Mouse (Mus musculus) fat pad, adult 2 months (tissue): ENCODE data around the gene Ankrd31.
A peak's percentile ranks its signal among the peaks of the same experiment; 100 is the strongest.
"Not testable (repeated sequence)": the region's sequence is repeated elsewhere in the genome, so short reads cannot be mapped to it uniquely, and the experiment has no call there.

Source experiments
- DNase-seq: peaks from one replicate; pipeline ENCODE4 v3.0.0-alpha.2; 2011; ENCODE audit warnings: low read depth, low spot score; ENCODE audit errors: extremely low read depth

Ankrd31 gene

DNA sequence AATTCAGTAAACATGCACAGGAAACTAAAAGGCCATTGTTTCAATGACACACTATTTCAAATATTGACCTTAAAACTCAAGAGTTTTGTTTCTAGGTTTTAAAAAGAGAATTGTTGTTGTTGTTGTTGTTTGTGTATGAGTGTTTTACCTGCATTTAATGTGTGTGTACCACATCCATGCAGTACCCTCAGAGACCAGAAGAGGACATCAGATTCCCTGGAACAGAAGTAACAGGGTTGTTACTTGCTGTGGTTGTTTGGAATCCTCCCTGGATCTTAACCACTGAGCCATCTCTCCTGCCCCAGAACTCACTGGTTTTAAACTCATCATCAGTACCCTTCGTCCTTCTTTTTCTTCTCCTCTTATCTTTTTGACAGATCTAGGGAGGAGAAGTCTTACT, 105.2 kb downstream of the Ankrd31 start:
- DNase-seq = no peak

DNA sequence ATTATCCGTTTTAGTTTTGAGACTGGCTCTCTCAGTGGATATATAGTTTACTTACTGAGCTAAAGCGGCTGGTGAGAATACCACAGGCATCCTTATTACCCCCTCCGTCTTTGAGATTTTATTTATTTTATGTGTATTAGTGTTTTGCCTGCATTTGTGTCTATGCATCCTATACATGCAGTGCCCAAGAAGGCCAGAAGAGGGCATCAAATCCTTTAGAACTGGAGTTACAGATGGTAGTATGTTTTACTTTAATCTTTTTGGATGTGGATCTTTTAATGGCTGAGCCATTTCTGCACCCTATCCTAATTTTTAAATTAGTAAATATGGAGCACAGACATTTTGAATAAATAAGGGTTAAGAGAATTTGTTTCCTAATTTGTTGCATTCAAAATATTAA, 107.1 kb downstream of the Ankrd31 start:
- no peak for DNase-seq

DNA sequence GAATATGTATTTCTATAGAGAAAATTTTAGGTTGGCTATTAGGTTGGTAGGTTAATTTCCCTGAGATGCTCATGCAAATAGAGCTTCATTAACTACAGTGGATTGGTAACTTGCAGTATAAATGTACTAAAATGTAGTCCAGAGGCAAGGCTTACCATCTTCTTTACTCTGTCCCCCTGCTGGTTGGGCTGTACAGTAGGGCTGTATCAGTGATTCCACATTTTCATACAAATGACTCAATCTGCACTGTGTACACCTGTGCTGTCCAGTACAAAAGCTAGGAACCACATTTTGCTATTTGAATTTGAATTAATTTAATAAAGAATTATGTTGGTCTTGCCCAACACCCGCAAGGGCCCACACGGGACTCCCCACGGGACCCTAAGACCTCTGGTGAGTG, 111.1 kb downstream of the Ankrd31 start:
- no peak for DNase-seq

DNA sequence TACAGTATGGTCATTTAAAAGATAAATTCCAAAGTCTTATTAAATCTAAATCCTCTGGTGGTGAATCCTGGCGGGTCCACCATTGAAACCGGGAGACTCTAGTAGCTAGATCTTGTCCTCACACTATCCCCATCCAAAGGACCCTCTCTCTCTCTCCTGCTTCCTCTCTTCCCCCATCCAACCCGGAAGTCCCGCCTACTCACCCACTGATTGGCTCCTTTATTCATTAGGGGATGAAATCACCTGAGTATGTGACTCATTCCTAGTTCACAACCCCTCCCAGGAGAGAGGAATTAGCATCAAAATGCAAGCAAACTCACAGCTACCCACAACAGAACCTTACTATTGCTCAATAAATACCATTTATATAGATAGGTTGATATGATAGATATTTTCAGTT, 122.7 kb downstream of the Ankrd31 start:
- no peak for DNase-seq

DNA sequence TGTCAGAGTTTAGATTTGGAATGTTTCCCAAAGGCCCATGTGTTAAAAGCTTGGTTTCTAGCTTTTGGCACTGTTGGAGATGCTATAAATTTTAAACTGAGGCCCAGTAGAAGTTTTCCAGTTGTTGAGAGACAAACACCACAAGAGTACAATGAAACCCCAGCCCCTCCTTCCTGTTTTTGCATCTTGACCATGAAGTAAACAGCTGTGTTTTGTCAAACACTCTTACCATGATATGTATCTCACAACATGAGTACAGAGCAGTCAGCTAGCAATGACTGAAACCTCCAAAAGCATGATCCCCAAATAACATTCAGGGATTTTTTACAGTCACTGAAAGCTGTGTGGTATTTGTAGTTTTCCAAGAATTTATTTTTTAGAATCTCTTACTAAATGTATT, 126.0 kb downstream of the Ankrd31 start:
- no peak for DNase-seq

DNA sequence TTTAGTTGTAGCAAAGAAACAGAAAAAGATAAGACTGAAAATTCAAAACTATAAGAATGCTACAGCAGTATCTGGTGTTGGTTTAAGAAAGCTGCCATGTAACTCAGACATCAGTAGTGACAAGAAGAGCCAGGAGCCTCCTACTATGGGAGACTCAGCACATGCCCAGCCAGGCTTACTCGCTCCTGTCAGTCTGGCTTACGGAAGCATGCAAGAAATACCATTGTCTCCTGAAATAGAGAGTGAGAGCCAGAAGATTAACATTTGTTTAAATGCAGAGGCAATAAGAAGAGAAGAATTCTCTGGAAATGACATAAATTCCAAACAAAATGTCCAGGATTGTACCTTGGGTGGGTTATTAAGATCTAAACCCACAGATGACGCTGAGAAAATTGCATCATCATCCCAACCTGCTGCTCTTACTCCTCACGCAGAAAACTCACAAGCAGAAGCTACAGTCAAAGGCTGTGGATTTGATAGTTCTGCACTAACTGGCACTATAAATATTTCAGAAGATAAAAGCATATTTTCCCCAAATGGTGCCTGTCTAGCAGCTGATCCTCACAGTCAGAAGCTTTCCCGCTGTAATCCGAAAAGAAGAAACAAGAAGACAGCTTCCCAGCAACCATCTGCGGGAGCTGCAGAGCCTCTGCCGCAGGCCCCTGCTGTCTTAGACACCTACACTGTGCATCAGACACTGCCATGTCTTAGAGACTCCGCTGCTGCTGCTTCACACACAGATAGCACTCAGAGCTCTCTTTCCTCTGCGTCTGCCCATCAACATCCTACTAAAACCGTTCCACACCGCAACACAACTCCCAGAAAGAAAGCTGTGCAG, 130.4 kb downstream of the Ankrd31 start:
- DNase-seq = no peak

DNA sequence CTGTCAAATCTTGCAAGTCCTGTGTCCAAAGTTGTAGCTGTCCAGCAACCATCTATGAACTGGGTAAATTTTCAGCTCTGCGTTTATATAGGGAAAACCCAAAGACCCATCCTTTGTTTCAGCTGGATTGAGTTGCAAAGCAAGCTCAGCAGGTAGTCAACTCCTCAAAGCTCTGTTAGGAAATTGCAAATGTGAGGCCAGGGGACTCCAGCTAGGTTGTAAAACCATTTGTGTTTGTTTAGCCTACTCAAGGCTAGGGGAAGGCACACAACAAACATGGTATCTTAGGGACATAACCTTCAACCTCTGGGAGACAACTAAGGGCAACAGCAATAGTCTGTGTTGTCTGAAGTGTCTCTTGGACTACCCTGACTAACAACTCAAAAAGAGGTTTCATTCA, 136.5 kb downstream of the Ankrd31 start:
- DNase-seq = no peak

DNA sequence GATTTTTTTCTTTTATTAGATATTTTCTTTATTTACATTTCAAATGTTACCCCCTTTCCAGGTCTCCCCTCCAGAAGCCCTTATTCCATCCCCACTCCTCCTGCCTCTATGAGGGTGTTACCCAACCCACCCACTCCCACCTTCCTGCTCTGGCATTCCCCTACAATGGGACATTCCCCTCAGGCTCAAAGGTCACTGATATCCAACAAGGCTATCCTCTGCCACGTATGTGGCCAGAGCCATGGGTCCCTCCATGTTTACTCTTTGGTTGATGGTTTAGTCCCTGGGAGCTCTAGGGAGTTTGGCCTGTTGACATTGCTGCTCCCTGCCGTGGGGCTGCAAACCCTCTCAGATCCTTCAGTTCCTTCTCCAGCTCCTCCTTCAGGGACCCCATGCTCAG, 141.9 kb downstream of the Ankrd31 start:
- no peak for DNase-seq

DNA sequence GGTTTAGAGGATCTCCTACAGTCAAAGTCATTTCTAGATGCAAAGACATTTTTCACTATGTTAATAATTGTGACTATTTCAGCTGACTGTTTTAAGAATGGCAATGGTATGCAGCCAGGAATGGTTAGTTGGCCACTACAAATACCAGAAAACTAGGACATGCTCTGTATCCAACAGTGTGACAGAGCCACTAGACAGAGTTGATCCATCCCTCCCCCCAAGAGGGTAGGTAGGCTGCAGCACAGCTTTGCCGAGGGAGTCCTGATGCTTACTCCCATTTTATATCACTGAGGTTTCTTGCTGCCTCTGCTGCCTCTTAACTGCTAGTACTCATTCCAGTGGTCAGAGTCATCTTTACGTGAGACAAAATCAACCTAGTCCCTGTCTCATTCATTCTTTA, 147.1 kb downstream of the Ankrd31 start:
- no peak for DNase-seq

DNA sequence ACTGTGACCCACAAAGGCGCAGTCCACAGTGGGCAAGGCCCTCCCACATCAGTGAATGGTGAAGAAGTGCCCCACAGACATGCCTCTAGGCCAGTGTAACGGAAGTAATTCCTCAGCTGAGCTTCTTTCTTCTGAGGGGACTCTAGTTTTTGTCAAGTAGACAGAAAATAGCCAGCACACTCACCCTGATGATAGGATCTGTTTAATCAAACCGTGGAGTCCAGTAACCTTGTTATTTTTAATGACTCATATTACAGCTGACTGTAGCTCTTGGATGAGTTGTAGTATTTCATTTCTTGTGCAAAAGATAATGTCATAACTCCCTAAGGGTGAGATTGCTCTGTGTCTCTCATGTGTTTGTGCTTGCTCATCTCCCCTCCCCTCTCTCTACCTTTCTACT, 158.6 kb downstream of the Ankrd31 start:
- peak; percentile 68 for DNase-seq

DNA sequence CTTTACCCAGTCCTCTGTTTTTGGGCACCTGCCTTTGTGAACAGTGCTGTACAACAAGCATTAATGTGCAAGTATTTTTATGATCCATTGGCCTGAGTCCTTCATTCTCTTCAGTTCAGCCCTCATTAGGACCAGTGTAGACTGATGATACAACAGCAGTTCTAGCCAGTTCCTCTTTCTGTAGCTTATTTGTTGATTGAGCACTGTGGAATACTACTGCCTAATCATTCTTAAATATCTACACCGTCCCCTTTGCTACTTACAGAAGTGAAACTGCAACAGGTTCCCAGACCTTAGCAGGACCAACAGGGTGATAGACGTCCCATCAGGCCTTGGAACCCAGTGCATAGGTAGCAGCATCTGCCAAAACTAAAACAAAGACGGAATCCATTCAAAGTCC, 163.1 kb downstream of the Ankrd31 start:
- no peak for DNase-seq

DNA sequence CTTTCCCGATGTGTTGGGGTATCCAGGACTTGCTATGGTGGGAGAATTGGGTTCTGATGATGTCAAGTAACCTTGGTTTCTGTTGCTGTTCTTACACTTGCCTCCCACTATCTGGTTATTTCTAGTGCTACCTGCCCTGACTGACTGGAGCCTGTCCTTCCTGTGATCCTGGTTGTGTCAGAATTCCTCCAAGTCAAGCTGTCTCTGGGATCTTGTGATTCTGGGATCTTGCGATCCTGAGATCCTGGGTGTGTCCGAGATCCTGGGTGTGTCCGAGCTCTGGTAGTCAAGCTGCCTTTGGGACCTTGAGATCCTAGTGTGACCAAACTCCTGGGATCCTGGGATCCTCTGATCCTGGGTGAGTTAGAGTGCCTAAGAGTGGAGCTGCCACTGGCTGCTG, 175.1 kb downstream of the Ankrd31 start:
- not testable (repeated sequence) for DNase-seq

DNA sequence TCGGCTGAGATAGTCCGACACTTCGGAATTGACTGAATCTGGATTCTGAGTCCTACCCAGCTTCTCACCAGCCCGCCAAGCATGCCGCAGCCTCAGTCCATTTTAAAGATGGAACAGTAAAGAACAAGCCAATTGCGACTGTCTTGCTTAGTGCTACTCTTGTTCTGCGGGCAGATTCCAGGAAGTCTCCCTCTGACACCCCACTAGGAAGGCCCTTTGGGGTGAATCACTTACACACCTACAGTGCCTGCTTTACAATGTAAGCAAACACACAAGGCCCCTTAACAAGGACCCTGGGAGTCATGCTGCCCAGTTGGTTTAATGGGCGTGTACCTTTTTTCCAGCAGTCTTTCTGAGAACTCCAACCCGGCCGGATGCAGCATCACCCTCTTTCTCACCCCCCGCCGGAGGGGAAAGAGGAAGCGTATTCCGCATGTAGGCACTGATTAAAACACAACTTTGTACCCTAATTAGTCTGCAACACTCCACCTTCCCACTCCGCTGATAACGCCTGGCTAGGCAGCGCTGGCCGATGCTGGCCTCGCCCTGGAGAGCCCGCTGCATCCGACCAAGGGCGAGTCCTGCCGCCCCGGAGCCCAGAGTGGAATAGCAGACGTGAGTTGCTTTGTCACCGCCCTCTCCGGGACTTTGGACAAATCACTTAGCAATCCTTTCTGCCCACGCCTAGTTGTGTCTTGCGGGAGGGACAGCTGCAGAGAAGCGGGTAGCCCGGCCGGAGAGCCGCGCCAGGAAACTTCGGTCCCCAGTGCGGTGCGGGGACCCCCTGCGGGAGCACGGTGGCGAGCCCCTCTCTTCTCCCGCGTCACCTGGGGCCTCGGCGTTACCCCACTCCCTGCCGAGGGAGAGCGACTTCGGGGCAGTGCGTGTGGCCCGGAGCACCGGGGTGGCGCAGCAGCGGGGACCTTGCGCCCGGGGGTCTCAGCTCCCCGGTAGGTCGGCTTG, 176.2 kb downstream of the Ankrd31 start, which contains the start of gene Gcnt4:
TSS of gene Gcnt4 (plus strand) at position 691 of the 963 bp plus-strand sequence.
- DNase-seq = no peak

DNA sequence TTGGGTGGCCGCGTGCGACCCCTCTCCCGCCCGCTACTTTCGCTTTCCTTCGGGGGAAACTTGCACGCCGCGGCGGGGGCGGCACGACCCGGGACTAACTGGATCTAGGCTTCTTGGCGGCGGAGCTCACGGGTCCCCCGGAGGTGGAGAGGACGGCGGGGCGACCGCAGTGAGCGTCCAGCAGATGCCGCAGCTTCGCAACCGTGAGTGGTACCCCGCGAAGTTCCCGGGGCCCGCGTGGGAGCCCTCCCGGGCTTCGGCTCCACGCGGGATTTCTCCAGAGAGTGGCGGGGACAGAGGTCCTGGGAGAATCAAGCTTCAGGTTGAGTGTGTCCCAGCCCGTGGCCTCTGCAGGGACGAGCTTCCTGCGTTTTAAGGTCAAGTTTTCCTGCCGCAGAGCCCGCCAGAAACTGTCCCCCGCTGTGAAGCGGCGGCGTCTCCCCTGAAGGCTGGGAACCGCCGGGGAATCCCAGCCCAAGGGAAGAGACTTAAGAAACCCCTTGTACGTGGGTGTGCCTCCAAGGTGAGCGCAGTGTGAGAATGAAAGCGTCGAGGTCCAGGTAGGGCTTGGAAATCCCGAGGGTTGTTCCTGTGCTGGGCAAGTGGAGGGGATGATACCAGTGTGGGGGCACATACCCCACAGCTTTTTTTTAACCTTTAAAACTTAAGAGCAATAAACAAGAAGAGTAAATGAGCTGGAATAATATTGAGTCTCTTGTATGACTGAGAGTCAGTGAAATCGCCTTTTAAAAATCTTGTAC, 177.1 kb downstream of the Ankrd31 start:
- DNase-seq = no peak

DNA sequence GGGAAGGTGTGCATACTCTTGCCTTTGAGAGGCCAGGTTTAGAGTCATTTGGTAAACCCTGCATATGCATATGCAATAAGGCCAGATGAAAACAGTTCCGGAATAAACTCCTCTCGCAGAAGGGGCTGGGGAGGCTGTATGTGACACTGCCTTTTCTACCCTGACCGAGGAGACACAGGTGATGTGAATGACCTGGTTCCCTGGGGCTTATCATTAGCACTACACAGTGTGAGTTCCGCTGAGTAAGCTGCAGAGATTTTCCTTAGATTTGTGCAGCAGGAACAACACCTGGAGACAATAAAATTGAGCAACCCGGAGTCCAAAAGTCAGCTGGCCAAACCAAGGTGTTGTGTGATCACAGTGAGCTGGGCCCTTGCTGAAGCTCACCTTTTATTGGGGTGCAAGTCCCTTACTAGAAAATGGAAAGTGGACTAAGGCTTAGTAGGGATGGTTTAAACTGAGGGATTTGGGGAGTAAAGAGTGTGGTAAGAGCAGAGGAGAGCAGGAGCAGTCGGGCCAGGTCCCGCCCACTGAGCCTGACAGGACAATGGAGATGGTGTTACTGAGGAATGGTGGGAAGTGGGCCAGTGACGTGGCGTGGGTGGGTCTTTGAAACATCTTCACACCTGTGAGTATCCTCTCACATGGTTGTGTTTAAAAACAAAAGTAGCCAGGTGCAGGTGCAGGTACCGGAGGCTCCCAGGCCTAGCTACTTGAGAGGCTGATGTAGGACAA, 178.1 kb downstream of the Ankrd31 start:
- no peak for DNase-seq

DNA sequence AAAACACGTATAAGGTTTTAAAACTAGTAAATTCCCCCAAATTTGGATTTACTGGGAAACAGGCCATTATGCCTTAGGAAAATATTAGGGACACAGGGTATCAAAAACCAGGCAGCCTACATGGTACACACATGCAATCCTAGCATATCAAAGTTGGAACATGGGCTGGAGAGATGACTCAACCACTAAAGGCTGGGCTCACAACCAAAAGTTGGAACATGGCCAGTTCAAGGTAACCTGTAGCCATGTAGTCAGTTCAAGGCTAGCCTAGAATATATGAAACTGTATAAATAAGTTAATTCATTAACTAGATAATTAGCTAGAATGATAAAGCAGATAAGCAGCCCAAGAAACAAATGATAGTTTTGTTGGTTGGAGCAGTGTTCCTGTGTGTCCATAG, 179.7 kb downstream of the Ankrd31 start:
- no peak for DNase-seq

DNA sequence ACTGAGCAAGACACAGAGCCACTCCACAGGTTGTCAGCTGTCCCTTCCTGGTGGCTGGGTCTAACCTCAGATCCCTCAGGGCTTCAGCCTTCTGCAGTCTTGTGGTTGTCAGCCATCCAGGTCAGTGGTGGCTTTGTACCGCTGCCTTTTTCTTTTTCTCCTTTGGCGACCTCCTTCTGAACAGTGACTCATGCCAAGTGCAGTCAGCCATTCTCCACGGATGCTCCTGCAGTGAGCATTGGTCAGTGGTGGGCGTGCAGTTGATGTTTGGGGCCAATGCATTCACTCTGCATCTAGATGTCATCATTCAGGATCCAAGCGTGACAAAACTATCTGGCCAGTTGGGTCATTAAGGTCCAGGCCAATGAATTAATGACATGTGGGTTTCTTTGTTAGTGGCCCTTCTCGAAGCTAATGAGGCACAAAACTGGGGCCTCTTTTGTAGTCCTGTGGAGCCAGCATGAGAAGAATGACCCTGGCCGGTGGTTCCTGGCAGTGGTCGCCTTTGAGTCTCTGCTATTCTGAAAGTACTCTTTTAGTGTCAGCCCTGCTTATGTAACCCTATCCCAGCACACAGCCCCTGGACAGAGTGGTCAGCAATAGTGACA, 180.5 kb downstream of the Ankrd31 start:
- DNase-seq = no peak

DNA sequence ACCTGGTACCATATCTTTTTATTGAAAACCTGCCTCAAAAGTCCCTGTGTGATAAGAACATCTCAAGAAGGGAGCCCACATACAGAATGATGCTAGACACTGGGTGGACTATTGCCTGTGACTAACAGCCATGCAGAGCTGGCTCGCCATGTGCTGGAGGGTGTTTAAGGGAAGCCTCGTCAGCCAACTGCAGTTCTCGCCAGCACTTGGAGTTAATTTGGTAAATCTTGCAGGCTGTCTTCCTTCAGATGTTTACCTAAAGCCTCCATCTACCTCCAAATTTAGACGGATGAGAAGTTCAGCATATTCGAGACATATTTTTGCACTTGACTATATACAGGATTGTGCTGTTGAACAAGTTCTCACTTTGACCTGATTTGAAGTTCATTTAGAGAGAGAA, 184.7 kb downstream of the Ankrd31 start:
- DNase-seq = no peak

DNA sequence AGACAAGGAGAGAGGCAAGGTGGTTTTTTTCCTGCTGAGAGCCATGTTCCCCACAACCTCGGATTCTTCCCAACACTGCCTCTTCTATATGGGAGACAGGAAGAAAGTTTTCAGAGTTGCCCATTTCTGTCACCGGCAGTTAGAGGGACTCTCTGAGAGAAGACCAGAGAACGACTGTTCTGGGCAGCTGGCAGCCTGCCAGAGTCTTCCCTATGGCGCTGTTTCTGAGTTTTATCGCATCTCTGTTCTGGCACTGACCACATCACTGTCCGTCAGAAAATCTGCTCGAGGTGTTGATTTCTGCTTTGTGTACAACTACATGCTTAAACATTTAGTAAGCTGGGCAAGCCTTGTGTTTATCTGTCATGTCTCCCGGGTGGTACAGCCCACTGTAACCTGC, 185.3 kb downstream of the Ankrd31 start:
- DNase-seq = no peak

DNA sequence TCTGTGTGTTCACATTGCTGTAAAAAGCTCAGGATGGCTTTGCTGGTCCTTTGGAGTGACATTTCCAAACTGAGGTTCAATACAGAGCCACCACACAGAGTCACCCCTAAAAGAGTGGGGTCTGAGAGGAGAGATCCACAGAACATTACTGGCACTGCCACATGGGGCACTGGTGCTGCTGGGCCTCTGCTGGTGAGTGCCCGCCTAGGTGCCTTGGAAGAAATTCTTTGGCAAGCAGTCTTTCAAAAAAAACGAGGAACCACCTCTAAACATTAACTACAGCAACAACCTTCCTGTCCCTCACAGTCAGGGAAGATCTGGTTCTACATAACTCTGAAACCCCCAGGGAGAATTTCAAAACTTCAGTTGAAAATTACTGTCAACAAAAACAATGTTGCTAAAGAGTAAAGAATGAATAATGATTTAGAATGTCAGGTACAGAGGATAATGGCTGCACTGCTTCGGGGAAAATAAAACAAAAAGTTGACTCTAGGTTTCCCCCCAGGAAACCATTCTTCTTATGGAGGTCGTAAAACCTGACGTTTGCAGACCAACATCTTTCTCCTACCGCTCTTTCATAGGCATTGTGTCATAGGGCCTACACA, 188.2 kb downstream of the Ankrd31 start:
- DNase-seq = peak; percentile 59
